Comparison of ENCODE assay signal across 8 mouse cellular contexts in the genomic region with DNA sequence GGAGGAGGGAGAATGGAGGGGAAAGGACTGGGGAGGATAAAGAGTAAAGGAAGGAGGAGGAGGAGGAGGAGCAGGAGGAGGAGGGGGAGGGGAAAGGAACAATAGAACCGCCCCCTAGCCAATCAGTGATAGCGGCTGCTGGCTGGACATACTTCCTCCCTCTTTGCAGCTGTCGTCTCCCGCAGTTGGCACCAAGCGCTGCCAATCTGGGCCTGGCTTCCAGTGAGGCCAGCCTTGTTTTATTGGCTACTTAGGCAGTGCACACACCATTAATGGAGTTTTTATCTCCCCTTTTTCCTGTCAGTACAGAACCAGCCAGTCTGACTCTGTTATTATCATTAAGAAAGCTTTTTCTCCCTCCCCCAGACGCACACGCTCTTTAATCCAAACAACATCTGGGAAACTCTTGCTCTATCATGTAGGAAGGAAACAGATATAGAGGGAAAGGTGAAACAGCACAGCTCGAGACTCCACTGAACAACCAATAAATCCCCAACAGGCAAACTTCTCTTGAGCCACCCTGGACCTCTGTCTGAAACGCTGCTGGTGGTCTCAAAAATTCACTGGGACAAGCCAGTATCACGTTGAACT. TPM values are rescaled to one million over a fixed set of nuclear protein-coding genes. Genes with fewer than 3 reads are reported as not detected.
DNase-seq lines count a peak whose midpoint lies in the region; ATAC-seq and TF ChIP-seq lines count a peak whose summit lies in the region.

No protein-coding gene starts in this region.

- H3K27me3 ChIP-seq in embryonic facial prominence, embryonic 11.5 days (ENCODE audit: control insufficient read depth, insufficient read depth, low read length), result no peaks in the 10 kb centered on the region
- no peaks in the 10 kb centered on the region for H3K27me3 ChIP-seq in intestine, embryonic 16.5 days (replicated peaks; ENCODE audit: control insufficient read depth, insufficient read depth, low read length)

- TF ChIP-seq POLR2A in bone marrow macrophage, adult 2 months (IDR thresholded peaks at IDR 0.05; ENCODE audit: borderline replicate concordance, low read depth, low read length), result no peak

- peak; percentile 76 for DNase-seq in embryonic facial prominence, embryonic 11.5 days (ENCODE audit: low spot score)
- DNase-seq in heart, adult 11 months, result peak; percentile 99
- DNase-seq in left cerebral cortex, adult 9 months (ENCODE audit: low spot score in 2 of 2), result peak; percentile 40 to 68
- peak; percentile 88 for DNase-seq in lung, postnatal 36 days
- DNase-seq in right cerebral cortex, adult 2 months (ENCODE audit: low spot score in 2 of 2), result peak; percentile 56 to 60
- DNase-seq in thymus, postnatal 25 days, result no peak

- H3K4me2 ChIP-seq in embryonic facial prominence, embryonic 11.5 days (ENCODE audit: low read depth, low read length), result no peak overlapping the region
- H3K4me2 ChIP-seq in intestine, embryonic 16.5 days (ENCODE audit: low read depth, low read length), result peak overlapping the region; percentile 34

- no peak overlapping the region for H3K4me3 ChIP-seq in bone marrow macrophage, adult 2 months (ENCODE audit: insufficient read depth, low read length)
- no peak overlapping the region for H3K4me3 ChIP-seq in embryonic facial prominence, embryonic 11.5 days (ENCODE audit: low read depth, low read length)
- peak overlapping the region; percentile 15; the same call in 1 of the 2 replicates for H3K4me3 ChIP-seq in intestine, embryonic 16.5 days (ENCODE audit: low read length)

- no peak overlapping the region for H3K9ac ChIP-seq in embryonic facial prominence, embryonic 11.5 days (replicated peaks; ENCODE audit: low read length)
- no peak overlapping the region for H3K9ac ChIP-seq in intestine, embryonic 16.5 days (ENCODE audit: low read depth, low read length)

- no peak for TF ChIP-seq CTCF in bone marrow macrophage, adult 2 months (IDR thresholded peaks at IDR 0.05; ENCODE audit: low read depth, low read length)

- ATAC-seq in embryonic facial prominence, embryonic 11.5 days (replicated peaks; ENCODE audit: insufficient number of reproducible peaks, low FRiP score, low TSS enrichment, low read depth), result peak; percentile 67; the same call in 1 of the 2 replicates
- ATAC-seq in intestine, embryonic 16.5 days, result peak; percentile 87

- H3K27ac ChIP-seq in bone marrow macrophage, adult 2 months (ENCODE audit: insufficient read depth, low read depth, low read length), result peak overlapping the region; percentile 67
- 0 out of 2 replicates have a peak overlapping the region, but pooled peaks have one; percentile 36 for H3K27ac ChIP-seq in embryonic facial prominence, embryonic 11.5 days (replicated peaks; ENCODE audit: low read depth, low read length)
- peak overlapping the region; percentile 73 for H3K27ac ChIP-seq in intestine, embryonic 16.5 days (ENCODE audit: low read length)

- no peaks in the 10 kb centered on the region for H3K9me3 ChIP-seq in embryonic facial prominence, embryonic 11.5 days (replicated peaks; ENCODE audit: control insufficient read depth, low read length)
- H3K9me3 ChIP-seq in intestine, embryonic 16.5 days (ENCODE audit: control insufficient read depth, low read length), result no peaks in the 10 kb centered on the region

- H3K36me3 ChIP-seq in embryonic facial prominence, embryonic 11.5 days (replicated peaks; ENCODE audit: control insufficient read depth, insufficient read depth, low read depth, low read length), result no peaks in the 10 kb centered on the region
- no peaks in the 10 kb centered on the region for H3K36me3 ChIP-seq in intestine, embryonic 16.5 days (ENCODE audit: control insufficient read depth, insufficient read depth, low read length)

- H3K4me1 ChIP-seq in bone marrow macrophage, adult 2 months (ENCODE audit: control insufficient read depth, insufficient read depth, low read length), result peaks cover 36% of the 10 kb centered on the region
- H3K4me1 ChIP-seq in embryonic facial prominence, embryonic 11.5 days (ENCODE audit: control insufficient read depth, insufficient read depth, low read length), result no peaks in the 10 kb centered on the region; the same call in 1 of the 2 replicates
- H3K4me1 ChIP-seq in intestine, embryonic 16.5 days (ENCODE audit: control insufficient read depth, insufficient read depth, low read length), result peaks cover 52% of the 10 kb centered on the region

- 15% methylated on average over 10 of the region's 10 CpGs for WGBS in embryonic facial prominence, embryonic 11.5 days
- WGBS in intestine, embryonic 16.5 days, result 12% methylated on average over 10 of the region's 10 CpGs

RNA-seq across cellular contexts. Expression of gene Acvr1, which starts 34.6 kb away (rescaled TPM):
- polyA plus RNA-seq in bone marrow macrophage, adult 2 months (2012; ENCODE audit: insufficient read depth, insufficient read length, missing spikeins), result 11.2 and 14.2 TPM in 2 replicates
- polyA plus RNA-seq in embryonic facial prominence, embryonic 11.5 days (2014; fragmentation: Nextera tagmentation; extraction: Ambion mirVana), result 6.1 and 7.1 TPM in 2 replicates
- polyA plus RNA-seq in intestine, embryonic 16.5 days (2015; fragmentation: Nextera tagmentation; extraction: Ambion mirVana), result 4.6 and 5.3 TPM in 2 replicates

RNA-seq across cellular contexts. Expression of gene Upp2, which starts 34.7 kb away (rescaled TPM):
- 3.5 and 6.7 TPM in 2 replicates for polyA plus RNA-seq in bone marrow macrophage, adult 2 months (2012; ENCODE audit: insufficient read depth, insufficient read length, missing spikeins)
- polyA plus RNA-seq in embryonic facial prominence, embryonic 11.5 days (2014; fragmentation: Nextera tagmentation; extraction: Ambion mirVana), result 5.0 and 7.8 TPM in 2 replicates
- polyA plus RNA-seq in intestine, embryonic 16.5 days (2015; fragmentation: Nextera tagmentation; extraction: Ambion mirVana), result 5.4 and 5.7 TPM in 2 replicates
